Comparison of ENCODE assay signal across 8 mouse cellular contexts in the genomic region with DNA sequence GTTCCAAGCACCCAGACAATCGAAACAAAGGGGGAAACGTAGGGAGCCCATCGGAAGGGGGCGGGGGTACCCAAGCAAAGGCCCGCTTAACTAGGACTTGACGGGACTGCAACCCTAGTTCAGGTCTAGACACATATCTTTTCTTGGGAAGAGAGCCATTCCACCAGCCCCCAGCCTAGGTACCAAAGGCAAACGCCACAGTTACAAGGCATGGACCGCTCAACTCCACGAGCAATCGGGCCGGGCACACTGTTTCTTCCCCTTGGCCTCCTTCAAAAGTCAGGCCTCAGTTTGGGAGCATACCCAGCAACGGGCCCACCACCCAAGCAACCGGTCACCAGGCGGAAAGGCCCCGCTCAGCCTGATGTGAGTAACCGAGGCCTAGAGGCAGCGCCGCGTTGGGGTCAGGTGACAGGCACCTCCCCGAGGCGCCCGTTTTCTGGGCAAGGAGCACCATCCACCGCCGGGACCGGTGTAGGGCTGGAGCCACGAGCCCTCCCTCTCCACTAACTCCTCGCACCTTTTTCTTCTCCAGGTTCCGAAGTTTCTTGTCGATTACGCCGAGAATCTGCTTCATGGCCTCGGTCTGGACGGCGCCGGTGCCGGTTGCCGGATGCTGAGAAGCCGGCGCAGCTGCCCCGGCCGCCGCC. TPM values are rescaled to one million over a fixed set of nuclear protein-coding genes. Genes with fewer than 3 reads are reported as not detected.
DNase-seq lines count a peak whose midpoint lies in the region; ATAC-seq and TF ChIP-seq lines count a peak whose summit lies in the region.

No protein-coding gene starts in this region.

- no peaks in the 10 kb centered on the region for H3K9me3 ChIP-seq in ES-E14 (ENCODE audit: control insufficient read depth, insufficient read depth, low read depth, low read length)
- H3K9me3 ChIP-seq in forebrain, embryonic 15.5 days: no peaks in the 10 kb centered on the region
- H3K9me3 ChIP-seq in hindbrain, embryonic 11.5 days (ENCODE audit: control insufficient read depth, low read length): no peaks in the 10 kb centered on the region

- H3K4me2 ChIP-seq in forebrain, embryonic 15.5 days (replicated peaks): peak overlapping the region; percentile 56
- H3K4me2 ChIP-seq in hindbrain, embryonic 11.5 days (replicated peaks; ENCODE audit: low read depth, low read length): peak overlapping the region; percentile 39

- H3K4me3 ChIP-seq in ES-E14 (ENCODE audit: insufficient read depth in 1 of 2, low read depth in 1 of 2, low read length in 2 of 2, poor library complexity in 1 of 2, severe bottlenecking in 1 of 2): peak overlapping the region; percentile 83 to 94
- peak overlapping the region; percentile 97 for H3K4me3 ChIP-seq in forebrain, embryonic 15.5 days
- H3K4me3 ChIP-seq in hindbrain, embryonic 11.5 days (ENCODE audit: low read depth, low read length): peak overlapping the region; percentile 88

- no peak for DNase-seq in ES-E14 (ENCODE audit: low read depth, low spot score)
- DNase-seq in c-Kit-positive CD71-positive TER-119-positive erythroid progenitor cells, embryonic 14.5 days (ENCODE audit: low spot score): peak; percentile 56
- DNase-seq in hindbrain, embryonic 11.5 days (ENCODE audit: low spot score): peak; percentile 74
- DNase-seq in layer of hippocampus, adult 9-10 months (ENCODE audit: low spot score): peak; percentile 3
- peak; percentile 56 for DNase-seq in lung, postnatal 10 days
- peak; percentile 38 for DNase-seq in ovary, postnatal 10 days (ENCODE audit: low spot score)
- peak; percentile 60 to 63 for DNase-seq in thymus, postnatal 10 days (ENCODE audit: low spot score in 2 of 2)

- peaks cover 2 to 11% of the 10 kb centered on the region in 2 experiments; a peak in 1 of 4 replicates for H3K4me1 ChIP-seq in ES-E14 (ENCODE audit: control insufficient read depth in 2 of 2, insufficient read depth in 2 of 2, low read length in 2 of 2, poor library complexity in 1 of 2)
- peaks cover 43% of the 10 kb centered on the region for H3K4me1 ChIP-seq in forebrain, embryonic 15.5 days
- H3K4me1 ChIP-seq in hindbrain, embryonic 11.5 days (replicated peaks; ENCODE audit: control insufficient read depth, insufficient read depth, low read length): no peaks in the 10 kb centered on the region

- peak overlapping the region; percentile 99 for H3K9ac ChIP-seq in ES-E14 (ENCODE audit: insufficient read depth, low read depth, low read length, poor library complexity, severe bottlenecking)
- peak overlapping the region; percentile 85 for H3K9ac ChIP-seq in forebrain, embryonic 15.5 days (replicated peaks)
- H3K9ac ChIP-seq in hindbrain, embryonic 11.5 days (ENCODE audit: low read depth, low read length): peak overlapping the region; percentile 98

- in situ Hi-C loops in ES-E14 (cut with MboI; ENCODE audit: low sequenced_read_pairs in 2 of 2, unreplicated experiment in 2 of 2): no loop called here

- ATAC-seq in forebrain, embryonic 15.5 days (replicated peaks): peak; percentile 45
- peak; percentile 66 for ATAC-seq in hindbrain, embryonic 11.5 days (ENCODE audit: low FRiP score)

- peak overlapping the region; percentile 97 for H3K27ac ChIP-seq in ES-E14 (ENCODE audit: insufficient read depth, low read depth, low read length, poor library complexity, severe bottlenecking)
- H3K27ac ChIP-seq in forebrain, embryonic 15.5 days (replicated peaks): peak overlapping the region; percentile 100
- H3K27ac ChIP-seq in hindbrain, embryonic 11.5 days (ENCODE audit: low read depth, low read length): peak overlapping the region; percentile 100

- no peaks in the 10 kb centered on the region for H3K27me3 ChIP-seq in forebrain, embryonic 15.5 days
- H3K27me3 ChIP-seq in hindbrain, embryonic 11.5 days (ENCODE audit: control insufficient read depth, insufficient read depth, low read length): no peaks in the 10 kb centered on the region

- 0% methylated on average over 42 of the region's 42 CpGs for WGBS in forebrain, embryonic 15.5 days
- under 1% methylated on average over 42 of the region's 42 CpGs for WGBS in hindbrain, embryonic 11.5 days

- H3K36me3 ChIP-seq in ES-E14 (ENCODE audit: control insufficient read depth, insufficient read depth, low read length, poor library complexity, severe bottlenecking): peaks cover 9% of the 10 kb centered on the region
- peaks cover 19% of the 10 kb centered on the region for H3K36me3 ChIP-seq in forebrain, embryonic 15.5 days
- no peaks in the 10 kb centered on the region; the same call in 1 of the 2 replicates for H3K36me3 ChIP-seq in hindbrain, embryonic 11.5 days (ENCODE audit: control insufficient read depth, insufficient read depth, low read length)

TF ChIP-seq in ES-E14, 5 proteins besides CTCF, POLR2A, EP300 and RAD21:
- TF ChIP-seq ZC3H11A (IDR thresholded peaks at IDR 0.05; ENCODE audit: borderline replicate concordance, low read depth, low read length): no peak
- TF ChIP-seq CHD2 (IDR thresholded peaks at IDR 0.05; ENCODE audit: low read depth, low read length): no peak
- no peak for TF ChIP-seq HCFC1 (IDR thresholded peaks at IDR 0.05; ENCODE audit: borderline replicate concordance, insufficient read depth, low read length)
- TF ChIP-seq ZNF384 (IDR thresholded peaks at IDR 0.05; ENCODE audit: low read depth, low read length): no peak

RNA-seq across cellular contexts. Expression of a gene that starts 1.1 kb away (rescaled TPM):
- total RNA-seq in ES-E14 (2012; rRNA removed): 398 and 416 TPM in 2 replicates
- polyA plus RNA-seq in forebrain, embryonic 15.5 days (2015; fragmentation: Nextera tagmentation; extraction: Ambion mirVana): 450 and 468 TPM in 2 replicates
- 610 and 653 TPM in 2 replicates for polyA plus RNA-seq in hindbrain, embryonic 11.5 days (2014; fragmentation: Nextera tagmentation; extraction: Ambion mirVana)

RNA-seq across cellular contexts. Expression of a gene that starts 35.3 kb away (rescaled TPM):
- total RNA-seq in ES-E14 (2012; rRNA removed): 77.0 and 122 TPM in 2 replicates
- polyA plus RNA-seq in forebrain, embryonic 15.5 days (2015; fragmentation: Nextera tagmentation; extraction: Ambion mirVana): 22.3 and 25.7 TPM in 2 replicates
- 21.5 and 22.7 TPM in 2 replicates for polyA plus RNA-seq in hindbrain, embryonic 11.5 days (2014; fragmentation: Nextera tagmentation; extraction: Ambion mirVana)
